Mouse (Mus musculus) spleen, postnatal 36 days (tissue): ENCODE data around the gene Rpl36al.
"Not testable (repeated sequence)": the region's sequence is repeated elsewhere in the genome, so short reads cannot be mapped to it uniquely, and the experiment has no call there.

Experiments used
- DNase-seq, 2 experiments: peaks; one replicate each; pipeline ENCODE4 v3.0.0; 2022; ENCODE audit warnings: low spot score in 2 of 2, mixed read lengths in 1 of 2

Rpl36al gene

GRCm38 (mm10) chr12:69196444-69197377 is 12.8 kb upstream of the Rpl36al start, which contains the start of gene Gm49383:
Gene Gm49383 (minus strand): TSS chr12:69197104.
- peak; percentile 62 to 64 for DNase-seq

- no peak for DNase-seq
Observed at GRCm38 (mm10) chr12:69192637-69193036, 8.8 kb upstream of the Rpl36al start.

GRCm38 (mm10) chr12:69191396-69191795 is 7.5 kb upstream of the Rpl36al start:
- DNase-seq = no peak

DNA sequence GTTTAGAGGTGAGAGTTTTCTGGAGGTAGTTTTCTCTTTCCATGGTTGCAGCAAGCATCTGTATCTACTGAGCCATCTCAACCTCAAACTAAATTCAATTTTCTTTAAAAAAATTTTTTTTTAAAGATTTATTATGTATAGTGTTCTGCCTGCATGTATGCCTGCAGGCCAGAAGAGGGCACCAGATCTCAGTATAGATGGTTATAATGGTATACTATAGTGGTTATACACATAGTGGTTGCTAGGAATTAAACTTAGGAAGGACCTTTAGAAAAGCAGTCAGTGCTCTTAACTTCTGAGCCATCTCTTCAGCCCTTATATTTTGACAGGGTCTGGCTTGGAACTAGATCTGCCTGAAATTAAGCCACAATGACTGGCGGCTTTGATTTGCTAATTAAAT is 6.6 kb upstream of the Rpl36al start:
- no peak for DNase-seq

GRCm38 (mm10) chr12:69190074-69190473 is 6.2 kb upstream of the Rpl36al start:
- no peak for DNase-seq

GRCm38 (mm10) chr12:69186811-69187471 is 3.1 kb upstream of the Rpl36al start:
- DNase-seq = no peak

- DNase-seq = no peak
Observed at GRCm38 (mm10) chr12:69185371-69185770, 1.5 kb upstream of the Rpl36al start.

- DNase-seq = peak; percentile 61 to 65
Observed at GRCm38 (mm10) chr12:69184342-69185295, 736 bp upstream of the Rpl36al start.

GRCm38 (mm10) chr12:69181800-69182199 is 2.1 kb downstream of the Rpl36al start:
- no peak for DNase-seq

- DNase-seq = no peak
Observed at GRCm38 (mm10) chr12:69179371-69179770, 4.5 kb downstream of the Rpl36al start.

GRCm38 (mm10) chr12:69177526-69177925 is 6.4 kb downstream of the Rpl36al start:
- no peak for DNase-seq

DNA sequence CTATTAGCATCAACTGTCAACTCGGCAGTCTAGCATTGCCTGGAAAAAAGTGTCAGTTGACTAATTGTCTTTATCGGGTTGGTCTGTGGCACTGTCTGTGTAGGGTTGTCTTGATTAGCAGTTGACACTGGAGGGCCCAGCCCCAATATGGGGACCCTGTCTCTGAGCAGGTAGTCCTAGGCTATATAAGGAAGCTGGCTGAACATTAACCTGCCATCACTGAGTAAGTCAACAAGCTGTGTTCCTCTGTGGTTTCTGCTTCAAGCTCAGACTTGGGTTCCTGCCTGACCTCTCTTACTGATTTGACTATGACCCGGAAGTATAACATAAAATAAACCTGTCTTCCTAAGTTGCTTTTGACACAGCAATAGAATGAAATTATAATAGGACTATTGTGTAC is 7.9 kb downstream of the Rpl36al start:
- no peak for DNase-seq

- no peak for DNase-seq
Observed at GRCm38 (mm10) chr12:69171307-69171706, 12.6 kb downstream of the Rpl36al start.

GRCm38 (mm10) chr12:69168461-69169106 is 15.3 kb downstream of the Rpl36al start, which contains the start of gene Lrr1:
Gene Lrr1 (plus strand): TSS chr12:69168814.
- peak; percentile 79 for DNase-seq

GRCm38 (mm10) chr12:69167656-69168460 is 16.0 kb downstream of the Rpl36al start:
- no peak for DNase-seq

DNA sequence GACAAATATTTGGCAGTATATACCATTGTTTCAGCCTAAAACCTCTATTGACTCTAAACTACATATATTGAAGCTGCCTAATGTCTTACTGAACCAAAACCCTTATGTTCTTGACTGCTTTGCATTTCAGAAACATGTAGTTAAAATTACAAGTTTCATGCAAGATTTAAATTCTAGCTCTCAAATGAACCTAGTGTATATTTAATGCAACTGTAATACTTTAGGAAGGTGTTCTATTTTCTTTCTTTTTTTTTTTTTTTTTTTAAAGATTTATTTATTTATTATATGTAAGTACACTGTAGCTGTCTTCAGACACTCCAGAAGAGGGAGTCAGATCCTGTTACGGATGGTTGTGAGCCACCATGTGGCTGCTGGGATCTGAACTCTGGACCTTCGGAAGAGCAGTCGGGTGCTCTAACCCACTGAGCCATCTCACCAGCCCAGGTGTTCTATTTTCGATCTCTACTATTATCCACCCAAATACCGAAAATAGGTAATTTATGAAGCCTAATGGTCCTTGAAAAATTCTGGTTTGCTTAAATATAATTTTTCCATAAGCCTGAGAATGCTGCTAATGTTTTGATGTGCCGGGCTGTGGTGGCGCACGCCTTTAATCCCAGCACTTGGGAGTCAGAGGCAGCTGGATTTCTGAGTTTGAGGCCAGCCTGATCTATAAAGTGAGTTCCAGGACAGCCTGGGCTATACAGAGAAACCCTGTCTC is 16.9 kb downstream of the Rpl36al start:
- not testable (repeated sequence) for DNase-seq

- no peak for DNase-seq
Observed at GRCm38 (mm10) chr12:69164904-69165303, 19.0 kb downstream of the Rpl36al start.

- not testable (repeated sequence) for DNase-seq
Observed at GRCm38 (mm10) chr12:69163586-69163985, 20.3 kb downstream of the Rpl36al start.

DNA sequence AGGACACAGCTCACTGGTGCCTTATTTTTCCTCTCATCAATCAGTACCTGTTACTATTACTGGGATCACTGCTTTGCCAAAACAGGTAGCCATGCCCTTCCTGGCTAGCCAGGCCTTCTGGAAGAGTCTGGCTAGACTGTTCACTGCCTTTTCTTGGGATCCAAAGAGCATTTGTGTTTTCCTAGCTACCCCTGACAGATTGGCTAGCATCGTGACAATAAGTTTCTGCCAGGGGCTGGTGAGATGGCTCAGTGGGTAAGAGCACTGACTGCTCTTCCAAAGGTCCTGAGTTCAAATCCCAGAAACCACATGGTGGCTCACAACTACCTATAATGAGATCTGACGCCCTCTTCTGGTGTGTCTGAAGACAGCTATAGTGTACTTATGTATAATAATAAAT is 23.2 kb downstream of the Rpl36al start:
- not testable (repeated sequence) for DNase-seq

GRCm38 (mm10) chr12:69159578-69159940 is 24.3 kb downstream of the Rpl36al start:
- DNase-seq = peak in 1 of 2 experiments; percentile 41
